Mouse (Mus musculus) CH12.LX (cell line): ENCODE results near the gene Eogt. TPM values are rescaled to one million over a fixed set of nuclear protein-coding genes. Genes with fewer than 3 reads are reported as not detected.

Experiments used
- DNase-seq: peaks from one replicate; pipeline ENCODE4 v3.0.0-alpha.2; 2013; ENCODE audit errors: extremely low read depth
- H3K27ac ChIP-seq: 2 replicates; pipeline ENCODE4 v1.5.1; 2012; ENCODE audit warnings: low read depth, mild to moderate bottlenecking, control low read depth, moderate library complexity; ENCODE audit not compliant: insufficient read depth
- H3K27me3 ChIP-seq: replicated peaks from 2 replicates; pipeline ENCODE3; 2012; ENCODE audit warnings: inconsistent platforms
- H3K36me3 ChIP-seq, 2 experiments: replicated peaks in 1 of 2; 2 replicates each; pipeline versions ENCODE3 to v1.6.1; 2012; ENCODE audit warnings: inconsistent platforms in 1 of 2, low read length in 1 of 2, mild to moderate bottlenecking in 1 of 2, mixed read lengths in 1 of 2, moderate library complexity in 1 of 2; ENCODE audit not compliant: control insufficient read depth in 1 of 2, insufficient read depth in 1 of 2
- H3K4me1 ChIP-seq, 2 experiments: 2 replicates each; pipeline ENCODE4 v1.6.1; 2012; ENCODE audit warnings: inconsistent platforms in 1 of 2, moderate library complexity in 1 of 2; ENCODE audit not compliant: insufficient read depth in 2 of 2, control insufficient read depth in 1 of 2
- H3K4me2 ChIP-seq: 2 replicates; pipeline ENCODE4 v1.6.1; 2012; ENCODE audit warnings: low read depth, mild to moderate bottlenecking, control low read depth; ENCODE audit not compliant: poor library complexity, insufficient read depth, severe bottlenecking
- H3K4me3 ChIP-seq, 3 experiments: fragments of 150-350 bp in 1 of 3; sonication (generic) in 1 of 3; replicated peaks in 1 of 3; 2 replicates each; pipeline versions ENCODE3 to v1.5.1; 2011 to 2012; ENCODE audit warnings: low read depth in 2 of 3, low read length in 2 of 3, mild to moderate bottlenecking in 2 of 3, moderate library complexity in 2 of 3, control low read depth in 1 of 3, improper control_type of control experiment in 1 of 3, inconsistent platforms in 1 of 3, mixed read lengths in 1 of 3; ENCODE audit not compliant: poor library complexity in 1 of 3
- H3K79me2 ChIP-seq: replicated peaks from 2 replicates; pipeline ENCODE4 v1.6.1; 2012; ENCODE audit warnings: mild to moderate bottlenecking, moderate library complexity; ENCODE audit not compliant: control insufficient read depth, poor library complexity, insufficient read depth, severe bottlenecking; ENCODE audit errors: extremely low read depth
- H3K9ac ChIP-seq: 2 replicates; pipeline ENCODE4 v1.6.1; 2012; ENCODE audit warnings: low read depth, mild to moderate bottlenecking, control low read depth, moderate library complexity; ENCODE audit not compliant: insufficient read depth
- H3K9me3 ChIP-seq: replicated peaks from 2 replicates; pipeline ENCODE3; 2012; ENCODE audit warnings: low read length, inconsistent platforms, mixed read lengths
- CHD2 ChIP-seq: IDR thresholded peaks from 2 replicates; pipeline ENCODE4 v1.6.1; 2011; ENCODE audit warnings: low read length, improper control_type of control experiment
- E2F4 ChIP-seq: IDR thresholded peaks from 2 replicates; pipeline ENCODE4 v1.6.1; 2011; ENCODE audit warnings: low read depth, low read length, improper control_type of control experiment; ENCODE audit not compliant: insufficient replicate concordance
- ETS1 ChIP-seq: conservative IDR thresholded peaks from 2 replicates; pipeline ENCODE4 v1.6.1; 2012; ENCODE audit warnings: low read depth, mild to moderate bottlenecking, inconsistent platforms, low read length, improper control_type of control experiment, moderate library complexity
- HCFC1 ChIP-seq: IDR thresholded peaks from 2 replicates; pipeline ENCODE4 v1.6.1; 2012; ENCODE audit warnings: low read depth, mild to moderate bottlenecking, inconsistent platforms, low read length, improper control_type of control experiment
- IRF4 ChIP-seq: IDR thresholded peaks from 2 replicates; pipeline ENCODE4 v1.6.1; 2014; ENCODE audit warnings: low read depth, mild to moderate bottlenecking, inconsistent platforms, low read length, improper control_type of control experiment
- JUN ChIP-seq: IDR thresholded peaks from 2 replicates; pipeline ENCODE4 v1.6.1; 2011; ENCODE audit warnings: low read depth, mild to moderate bottlenecking, low read length, improper control_type of control experiment, moderate library complexity; ENCODE audit not compliant: insufficient read depth
- MAFK ChIP-seq: IDR thresholded peaks from 2 replicates; pipeline ENCODE4 v1.6.1; 2011; ENCODE audit warnings: low read length, improper control_type of control experiment; ENCODE audit not compliant: insufficient replicate concordance
- MAX ChIP-seq: IDR thresholded peaks from 2 replicates; pipeline ENCODE4 v1.6.1; 2011; ENCODE audit warnings: low read length, improper control_type of control experiment
- MEF2A ChIP-seq: IDR thresholded peaks from 2 replicates; pipeline ENCODE4 v1.6.1; 2014; ENCODE audit warnings: low read depth, mild to moderate bottlenecking, inconsistent platforms, low read length, improper control_type of control experiment, borderline replicate concordance
- MYC ChIP-seq: IDR thresholded peaks from 2 replicates; pipeline ENCODE4 v1.6.1; 2011; ENCODE audit warnings: low read depth, mild to moderate bottlenecking, improper control_type of control experiment, low read length
- NRF1 ChIP-seq: IDR thresholded peaks from 2 replicates; pipeline ENCODE4 v1.6.1; 2014; ENCODE audit warnings: low read depth, mild to moderate bottlenecking, inconsistent platforms, low read length, improper control_type of control experiment, moderate library complexity
- POLR2A ChIP-seq: IDR thresholded peaks from 2 replicates; pipeline ENCODE4 v1.6.1; 2011; ENCODE audit warnings: low read depth, mild to moderate bottlenecking, improper control_type of control experiment, low read length
- RAD21 ChIP-seq: IDR thresholded peaks from 2 replicates; pipeline ENCODE4 v1.6.1; 2011; ENCODE audit warnings: low read depth, mild to moderate bottlenecking, low read length, improper control_type of control experiment, moderate library complexity
- RCOR1 ChIP-seq: conservative IDR thresholded peaks from 2 replicates; pipeline ENCODE4 v1.6.1; 2012; ENCODE audit warnings: low read depth, mild to moderate bottlenecking, inconsistent platforms, low read length, improper control_type of control experiment
- TCF12 ChIP-seq: IDR thresholded peaks from 2 replicates; pipeline ENCODE4 v1.6.1; 2014; ENCODE audit warnings: low read depth, mild to moderate bottlenecking, inconsistent platforms, low read length, improper control_type of control experiment
- ZC3H11A ChIP-seq: IDR thresholded peaks from 2 replicates; pipeline ENCODE4 v1.6.1; 2012; ENCODE audit warnings: low read depth, mild to moderate bottlenecking, inconsistent platforms, low read length, improper control_type of control experiment
- ZNF384 ChIP-seq: IDR thresholded peaks from 2 replicates; pipeline ENCODE4 v1.6.1; 2012; ENCODE audit warnings: low read depth, low read length, improper control_type of control experiment, inconsistent platforms
- dilution Hi-C: fragments of 300-500 bp; cut with MboI; formaldehyde crosslinking; loops from 2 replicates; pipeline ENCODE4 v1.14.3; 2020; ENCODE audit warnings: low sequenced_read_pairs; ENCODE audit not compliant: extremely low pct_unique_long_range_greater_than_20kb, extremely low pct_ligation_motif_present
- in situ Hi-C: fragments of 300-500 bp; cut with MboI; formaldehyde crosslinking; loops from 3 replicates; pipeline ENCODE4 v1.14.3; 2019; ENCODE audit warnings: low sequenced_read_pairs, low pct_ligation_motif_present, low pct_unique_long_range_greater_than_20kb, mixed read lengths
- polyA plus RNA-seq: library from polyadenylated mRNA; unstranded; fragments of >175 nt; gene quantifications from 2 replicates; pipeline ENCODE4 v1.2.1, GENCODE M21; 2012; ENCODE audit warnings: low read depth; ENCODE audit not compliant: insufficient read length
- total RNA-seq, 2 experiments: library from RNA; depleted of rRNA; stranded (reverse); fragments of 300-350 nt in 1 of 2; fragments of >200 nt in 1 of 2; gene quantifications; 2 replicates each; pipeline ENCODE4 v1.2.3; 2012 to 2014

The Eogt gene
- total and polyA plus RNA-seq, 3 experiments = 8.0 to 13.9 (median 10.9) TPM

DNA sequence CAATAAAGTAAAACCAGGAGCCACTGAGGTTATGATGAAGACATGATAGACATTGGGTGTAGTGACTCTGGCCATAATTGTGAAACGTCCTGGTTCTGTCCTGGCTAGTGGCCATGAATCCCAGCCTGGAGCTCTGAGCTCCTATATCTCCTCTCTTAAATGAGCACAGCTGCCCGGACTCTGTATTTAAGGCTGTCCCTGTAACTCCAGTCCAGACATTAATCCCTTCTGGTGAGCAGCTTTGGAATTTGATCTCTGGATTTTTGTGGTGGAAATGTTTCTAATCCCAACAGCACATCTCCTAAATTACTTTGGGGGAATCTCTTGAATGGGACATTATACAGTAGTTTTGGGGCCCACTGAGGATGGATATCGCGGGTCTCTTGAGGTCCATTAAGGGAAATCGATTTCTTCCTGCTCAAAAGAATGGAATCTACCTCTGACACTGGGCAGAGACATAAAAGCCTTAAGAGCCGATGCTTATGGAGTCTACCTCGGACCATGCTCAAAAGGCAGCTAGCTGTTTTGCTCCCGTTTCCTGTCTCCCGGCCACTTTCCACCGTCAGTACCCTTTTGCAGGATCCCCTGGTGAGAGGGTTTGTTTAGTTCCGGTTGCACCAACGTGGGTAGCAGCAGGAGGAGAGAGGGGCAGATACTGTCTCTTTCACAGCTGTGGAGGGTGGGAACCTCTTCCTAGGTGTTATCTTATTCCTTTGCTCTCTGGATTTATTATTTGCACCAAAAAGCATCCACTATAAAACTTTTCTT, 47.6 kb downstream of the Eogt start:
- no peak overlapping the region for H3K4me2 ChIP-seq
- H3K36me3 ChIP-seq = no peaks in the 10 kb centered on the region
- DNase-seq = no peak
- no peaks in the 10 kb centered on the region for H3K4me1 ChIP-seq
- no peak for TF ChIP-seq MEF2A
- TF ChIP-seq ZC3H11A = no peak
- no peak for TF ChIP-seq MYC
- no peak for TF ChIP-seq MAFK
- no peak for TF ChIP-seq JUN
- TF ChIP-seq MAX = no peak
- no peak for TF ChIP-seq E2F4
- no peak for TF ChIP-seq CHD2
- no peaks in the 10 kb centered on the region for H3K9me3 ChIP-seq
- H3K79me2 ChIP-seq = no peaks in the 10 kb centered on the region
- H3K4me3 ChIP-seq = no peak overlapping the region
- dilution Hi-C loops = no loop called here
- in situ Hi-C loops = no loop called here
- H3K9ac ChIP-seq = no peak overlapping the region
- peaks cover 7% of the 10 kb centered on the region for H3K27me3 ChIP-seq
- no peak overlapping the region for H3K27ac ChIP-seq

DNA sequence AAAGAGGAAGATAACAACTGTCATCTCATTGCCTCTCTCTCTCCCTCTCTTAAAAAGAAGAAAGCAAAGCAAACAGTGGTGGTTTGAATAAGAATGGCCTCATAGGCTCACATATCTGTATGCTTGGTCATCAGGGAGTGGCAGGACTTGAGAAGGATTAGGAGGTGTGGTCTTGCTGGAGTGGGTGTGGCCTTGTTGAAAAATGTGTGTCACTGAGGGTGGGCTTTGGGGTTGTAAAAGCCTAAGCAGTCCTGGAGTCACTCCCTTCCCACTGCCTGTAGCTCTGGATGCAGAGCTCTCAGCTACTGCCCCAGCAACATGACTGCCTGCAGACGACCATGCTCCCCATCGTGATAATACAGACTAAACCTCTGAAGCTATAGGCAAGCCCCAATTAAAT, 66.6 kb downstream of the Eogt start:
- no peak overlapping the region for H3K4me3 ChIP-seq
- DNase-seq = no peak
- in situ Hi-C loops = no loop called here
- no peak overlapping the region for H3K4me2 ChIP-seq
- dilution Hi-C loops = no loop called here
- peaks cover 4% of the 10 kb centered on the region for H3K9me3 ChIP-seq
- no peak overlapping the region for H3K27ac ChIP-seq
- H3K36me3 ChIP-seq = no peaks in the 10 kb centered on the region
- H3K79me2 ChIP-seq = no peaks in the 10 kb centered on the region
- TF ChIP-seq NRF1 = no peak
- TF ChIP-seq POLR2A = no peak
- no peak for TF ChIP-seq ETS1
- TF ChIP-seq RCOR1 = no peak
- no peak for TF ChIP-seq IRF4
- no peak for TF ChIP-seq CHD2
- no peak for TF ChIP-seq HCFC1
- TF ChIP-seq TCF12 = no peak
- no peak for TF ChIP-seq RAD21
- no peak for TF ChIP-seq ZNF384
- TF ChIP-seq, all 38 proteins: peak for 0
- peaks cover 16% of the 10 kb centered on the region for H3K27me3 ChIP-seq
- no peak overlapping the region for H3K9ac ChIP-seq
- H3K4me1 ChIP-seq = no peaks in the 10 kb centered on the region
